Mouse (Mus musculus) neural tube, embryonic 15.5 days (tissue): ENCODE results near the gene Slc24a1. TPM values are rescaled to one million over a fixed set of nuclear protein-coding genes. Genes with fewer than 3 reads are reported as not detected.
"Not testable (repeated sequence)": the region's sequence is repeated elsewhere in the genome, so short reads cannot be mapped to it uniquely, and the experiment has no call there.

Experiments used
- ATAC-seq: fragments of 200-750 bp; cut with Nextera tagmentation; 2 replicates; pipeline ENCODE4 v1.8.0; 2017; ENCODE audit warnings: mild to moderate bottlenecking, moderate TSS enrichment, moderate library complexity; ENCODE audit not compliant: low FRiP score
- H3K27ac ChIP-seq: fragments of 300-500 bp; sonication (generic); replicated peaks from 2 replicates; pipeline ENCODE4 v1.5.1; 2015; ENCODE audit warnings: mild to moderate bottlenecking, inconsistent platforms
- H3K27me3 ChIP-seq: fragments of 300-500 bp; sonication (generic); replicated peaks from 2 replicates; pipeline ENCODE4 v1.6.1; 2015; ENCODE audit warnings: inconsistent platforms
- H3K36me3 ChIP-seq: fragments of 300-500 bp; sonication (generic); 2 replicates; pipeline ENCODE4 v1.6.1; 2015; ENCODE audit warnings: inconsistent platforms
- H3K4me1 ChIP-seq: fragments of 300-500 bp; sonication (generic); 2 replicates; pipeline ENCODE4 v1.6.1; 2015; ENCODE audit warnings: inconsistent platforms
- H3K4me2 ChIP-seq: fragments of 300-500 bp; sonication (generic); 2 replicates; pipeline ENCODE4 v1.6.1; 2015; ENCODE audit warnings: inconsistent platforms, mild to moderate bottlenecking, moderate library complexity
- H3K4me3 ChIP-seq: fragments of 300-500 bp; sonication (generic); replicated peaks from 2 replicates; pipeline ENCODE4 v1.5.1; 2015; ENCODE audit warnings: mild to moderate bottlenecking, inconsistent platforms
- H3K9ac ChIP-seq: fragments of 300-500 bp; sonication (generic); replicated peaks from 2 replicates; pipeline ENCODE4 v1.6.1; 2015; ENCODE audit warnings: mild to moderate bottlenecking, inconsistent platforms
- H3K9me3 ChIP-seq: fragments of 300-500 bp; sonication (generic); replicated peaks from 2 replicates; pipeline ENCODE4 v1.6.1; 2016; ENCODE audit warnings: inconsistent platforms
- WGBS: fragments of 180-500 bp; shearing (Covaris S2); methylation state at CpG from one replicate; pipeline ENCODE4 v1.1.7; 2015; ENCODE audit warnings: mixed read lengths; 5-methylcytosine and 5-hydroxymethylcytosine counted together
- polyA plus RNA-seq: library from polyadenylated mRNA; unstranded; fragments of >200 nt; fragmentation: Nextera tagmentation; extraction: Ambion mirVana; gene quantifications from 2 replicates; pipeline ENCODE4 v1.2.1, GENCODE M21; 2015

The Slc24a1 gene
- 0.05 and 0.06 TPM in 2 replicates for polyA plus RNA-seq

DNA sequence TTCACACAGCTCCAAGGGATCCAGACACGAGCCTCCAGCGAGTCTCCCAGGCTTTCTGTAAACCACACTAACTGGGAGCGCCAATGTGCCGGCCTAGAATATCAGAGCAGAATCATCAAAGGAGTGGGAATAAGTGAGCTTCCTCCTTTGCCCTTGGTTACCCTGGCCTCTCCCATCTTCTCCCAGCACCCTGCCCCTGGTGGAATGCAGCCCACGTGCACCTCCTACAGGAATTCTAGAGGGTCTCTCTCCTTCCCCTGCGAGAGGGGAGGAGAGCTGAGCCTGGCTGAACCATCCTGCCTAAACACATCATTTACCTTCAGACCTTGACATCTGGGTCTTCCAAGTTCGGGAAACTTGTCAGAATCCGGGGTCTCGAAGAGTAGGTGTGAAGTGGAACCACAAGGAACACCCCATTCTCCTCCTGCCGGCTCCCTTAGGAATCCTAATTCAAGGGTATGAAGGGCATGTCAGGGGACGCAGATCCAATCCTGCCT is at the start of gene Slc24a1:
TSS of gene Slc24a1 (minus strand) at position 447 of the 497 bp plus-strand sequence.
- Histone ChIP-seq H3K4me1 (no peaks in the 10 kb centered on the region), H3K4me3 (no peak within 1 kb of the TSS), H3K9me3 (no peaks in the 10 kb centered on the region), H3K27ac (no peak within 1 kb of the TSS), H3K4me2 (no peak within 1 kb of the TSS), H3K36me3 (no peaks in the 10 kb centered on the region), H3K9ac (no peak within 1 kb of the TSS), H3K27me3 (peaks cover 8% of the 10 kb centered on the region; the same call in 1 of the 2 replicates)
- ATAC-seq: no peak
- 45% methylated on average over 11 of the region's 11 CpGs for WGBS

DNA sequence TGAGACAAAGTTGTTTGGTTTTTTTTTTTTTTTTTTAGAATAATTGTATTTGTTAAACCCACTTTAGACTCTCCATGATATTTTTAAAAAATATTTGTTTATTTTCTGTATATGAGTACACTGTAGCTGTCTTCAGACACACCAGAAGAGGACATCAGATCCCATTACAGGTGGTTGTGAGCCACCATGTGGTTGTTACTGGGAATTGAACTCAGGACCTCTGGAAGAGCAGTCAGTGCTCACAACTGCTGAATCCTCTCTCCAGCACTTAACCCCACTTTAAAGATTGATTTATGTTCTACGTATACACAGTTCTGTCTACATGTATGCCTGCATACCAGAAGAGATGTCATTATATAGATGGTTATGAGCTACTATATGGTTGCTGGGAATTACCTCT is 44.1 kb upstream of the Slc24a1 start:
- H3K36me3 ChIP-seq: peaks cover 75% of the 10 kb centered on the region
- not testable (repeated sequence) for H3K27ac ChIP-seq, H3K4me1 ChIP-seq, H3K9ac ChIP-seq, H3K4me2 ChIP-seq, ATAC-seq, H3K4me3 ChIP-seq, H3K27me3 ChIP-seq, H3K9me3 ChIP-seq
- WGBS: 89% methylated on average over 1 of the region's 1 CpGs

DNA sequence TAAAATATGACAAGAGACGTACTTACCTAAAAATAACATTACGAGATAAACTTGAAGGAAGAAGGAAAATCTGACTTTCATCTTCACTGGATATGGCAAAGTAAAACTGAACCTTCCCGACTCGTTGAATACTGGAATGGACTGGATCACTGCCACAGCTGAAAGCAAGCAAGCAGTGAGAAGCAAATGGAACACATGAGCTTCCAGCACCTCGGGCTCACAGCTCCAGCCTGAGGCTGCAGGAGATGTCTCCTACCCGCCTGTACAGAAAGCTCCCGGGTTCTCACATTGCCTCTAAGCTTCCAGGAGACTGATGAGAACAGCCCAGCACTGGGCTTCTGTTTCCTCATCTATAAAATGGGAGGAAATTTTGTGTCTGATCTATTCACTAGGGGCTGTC is 38.9 kb upstream of the Slc24a1 start:
- no peaks in the 10 kb centered on the region for H3K9me3 ChIP-seq
- H3K36me3 ChIP-seq: peaks cover 84% of the 10 kb centered on the region
- no peak for ATAC-seq
- H3K27me3 ChIP-seq: no peaks in the 10 kb centered on the region
- no peak overlapping the region for H3K4me2 ChIP-seq
- no peak overlapping the region for H3K4me3 ChIP-seq
- no peak overlapping the region for H3K9ac ChIP-seq
- WGBS: 90% methylated on average over 7 of the region's 7 CpGs
- H3K27ac ChIP-seq: no peak overlapping the region
- H3K4me1 ChIP-seq: no peaks in the 10 kb centered on the region

DNA sequence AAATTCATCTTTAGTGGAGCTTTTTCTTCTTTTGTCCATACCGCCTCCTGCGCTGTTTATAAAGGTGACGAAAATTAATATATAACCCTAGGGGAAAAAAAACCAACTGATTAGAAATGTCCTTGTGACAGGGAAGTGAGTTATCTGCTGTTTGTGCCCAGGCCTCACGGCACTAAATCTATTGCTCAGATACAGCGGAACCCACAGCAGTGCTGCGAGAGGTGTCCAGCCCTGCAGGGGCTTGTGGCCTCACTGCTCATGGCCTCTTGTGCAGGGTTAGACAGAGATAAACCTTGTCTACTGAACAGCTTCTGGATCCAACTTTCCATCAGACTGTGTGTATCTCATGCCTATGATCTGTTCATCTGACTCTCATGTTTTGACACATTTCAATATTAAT is 37.0 kb upstream of the Slc24a1 start:
- ATAC-seq: no peak
- H3K4me1 ChIP-seq: no peaks in the 10 kb centered on the region
- no peaks in the 10 kb centered on the region for H3K9me3 ChIP-seq
- H3K36me3 ChIP-seq: peaks cover 87% of the 10 kb centered on the region
- WGBS: 93% methylated on average over 6 of the region's 6 CpGs
- H3K27ac ChIP-seq: no peak overlapping the region
- H3K27me3 ChIP-seq: no peaks in the 10 kb centered on the region
- no peak overlapping the region for H3K4me3 ChIP-seq
- H3K4me2 ChIP-seq: no peak overlapping the region
- H3K9ac ChIP-seq: no peak overlapping the region

DNA sequence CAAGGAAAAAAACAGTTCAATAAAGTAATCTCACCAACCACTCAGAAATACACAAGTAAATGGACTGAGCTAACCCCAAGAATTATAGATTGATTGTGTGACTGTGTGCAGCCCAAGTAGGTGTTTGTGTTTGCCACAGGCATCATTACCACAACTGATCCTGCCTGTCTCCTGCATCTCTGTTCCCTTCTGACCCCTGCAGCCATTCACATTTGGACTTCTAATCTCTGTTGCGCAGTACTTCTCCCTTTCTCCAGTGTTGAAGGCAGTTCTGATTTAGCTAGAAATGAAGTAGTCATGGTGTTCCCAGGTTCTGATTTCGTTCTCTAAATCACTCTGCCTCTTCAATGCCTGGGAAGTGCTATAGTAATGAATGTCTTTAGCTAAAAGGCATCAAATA is 36.2 kb upstream of the Slc24a1 start:
- Histone ChIP-seq H3K9ac (no peak overlapping the region), H3K27me3 (no peaks in the 10 kb centered on the region), H3K4me1 (no peaks in the 10 kb centered on the region), H3K9me3 (no peaks in the 10 kb centered on the region), H3K27ac (no peak overlapping the region), H3K4me3 (no peak overlapping the region), H3K4me2 (no peak overlapping the region), H3K36me3 (peaks cover 88% of the 10 kb centered on the region)
- no peak for ATAC-seq
- WGBS: 97% methylated on average over 2 of the region's 2 CpGs

DNA sequence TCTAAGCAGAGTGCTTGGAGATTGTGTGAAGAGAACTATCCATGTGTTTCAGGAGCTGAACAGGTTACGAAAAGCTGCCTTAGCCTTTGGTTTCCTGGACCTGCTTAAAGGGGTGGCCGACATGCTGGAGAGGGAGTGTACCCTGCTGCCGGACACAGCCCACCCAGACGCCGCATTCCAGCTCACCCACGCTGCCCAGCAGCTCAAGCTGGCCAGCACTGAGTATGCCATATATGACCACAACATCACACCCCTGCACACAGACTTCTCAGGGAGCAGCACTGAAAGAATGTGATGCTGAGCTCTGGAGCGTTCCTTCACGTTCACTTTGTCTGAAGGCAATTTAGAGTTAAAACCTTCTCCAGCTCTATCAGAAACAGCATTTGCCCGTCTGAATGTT is 34.4 kb upstream of the Slc24a1 start:
- Histone ChIP-seq H3K4me3 (no peak overlapping the region), H3K4me2 (no peak overlapping the region), H3K36me3 (peaks cover 91% of the 10 kb centered on the region), H3K9me3 (no peaks in the 10 kb centered on the region), H3K27me3 (no peaks in the 10 kb centered on the region), H3K4me1 (no peaks in the 10 kb centered on the region), H3K9ac (no peak overlapping the region), H3K27ac (no peak overlapping the region)
- WGBS: 93% methylated on average over 9 of the region's 9 CpGs
- no peak for ATAC-seq

DNA sequence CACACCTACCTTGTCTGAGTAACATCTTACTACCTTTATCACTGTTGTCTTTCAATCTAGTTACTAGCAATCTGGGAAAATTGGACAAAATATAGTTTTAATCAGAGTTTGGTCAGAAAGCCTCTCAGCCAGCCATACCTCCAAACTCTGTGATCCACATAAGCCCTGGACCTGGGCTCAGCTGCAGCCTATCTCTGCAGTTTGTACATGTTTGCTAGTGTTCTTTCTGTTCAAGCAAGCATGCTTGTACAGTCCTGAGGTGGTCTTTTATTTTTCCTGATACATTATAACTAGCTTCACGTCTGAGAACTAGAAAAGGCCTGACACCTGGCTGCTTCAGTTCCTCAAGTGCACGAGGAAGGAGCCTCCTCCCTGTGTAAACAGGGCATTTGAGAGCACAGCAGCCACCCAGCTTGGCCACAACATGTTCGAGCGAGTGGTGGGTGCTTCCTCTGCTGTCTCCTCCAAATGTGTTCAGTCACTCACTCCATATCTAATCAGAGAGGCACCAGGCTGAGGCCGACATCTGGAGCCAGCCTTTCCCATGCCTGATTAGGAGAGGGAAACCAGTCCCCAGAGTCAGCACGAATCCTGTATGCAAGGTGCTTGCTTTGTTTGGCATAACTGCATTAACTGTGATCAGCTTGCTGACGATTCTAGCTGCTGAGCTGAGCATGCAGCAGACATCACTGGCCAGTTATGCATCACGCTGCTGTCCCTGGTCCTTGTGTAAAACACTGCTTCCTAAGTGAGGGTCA is 33.8 kb upstream of the Slc24a1 start:
- ATAC-seq: no peak
- Histone ChIP-seq H3K4me1 (no peaks in the 10 kb centered on the region), H3K9me3 (no peaks in the 10 kb centered on the region), H3K9ac (no peak overlapping the region), H3K27me3 (no peaks in the 10 kb centered on the region), H3K4me2 (no peak overlapping the region), H3K27ac (no peak overlapping the region), H3K36me3 (peaks cover 91% of the 10 kb centered on the region), H3K4me3 (no peak overlapping the region)
- 80% methylated on average over 8 of the region's 8 CpGs for WGBS

DNA sequence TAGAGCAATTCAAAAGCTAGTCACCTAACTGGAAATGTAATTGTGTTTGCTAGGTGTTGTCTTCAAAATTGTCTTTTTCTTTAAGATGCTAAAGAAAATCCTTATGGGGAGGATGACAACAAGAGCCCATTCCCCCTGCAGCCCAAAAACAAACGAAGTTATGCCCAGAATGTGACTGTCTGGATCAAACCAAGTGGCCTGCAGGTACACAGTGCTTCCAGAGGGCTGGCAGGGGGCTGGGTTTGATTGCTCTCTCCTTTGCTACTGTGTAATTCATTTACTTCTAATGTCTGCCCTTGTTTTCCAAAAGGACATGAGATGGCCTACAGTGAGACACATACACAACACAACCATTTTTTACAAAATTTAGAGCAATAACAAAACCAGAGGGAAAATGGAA is 30.5 kb upstream of the Slc24a1 start:
- Histone ChIP-seq H3K27me3 (no peaks in the 10 kb centered on the region), H3K4me3 (no peak overlapping the region), H3K9ac (no peak overlapping the region), H3K4me1 (no peaks in the 10 kb centered on the region), H3K36me3 (peaks cover 92% of the 10 kb centered on the region), H3K27ac (no peak overlapping the region), H3K4me2 (no peak overlapping the region), H3K9me3 (no peaks in the 10 kb centered on the region)
- 73% methylated on average over 1 of the region's 1 CpGs for WGBS
- ATAC-seq: no peak

DNA sequence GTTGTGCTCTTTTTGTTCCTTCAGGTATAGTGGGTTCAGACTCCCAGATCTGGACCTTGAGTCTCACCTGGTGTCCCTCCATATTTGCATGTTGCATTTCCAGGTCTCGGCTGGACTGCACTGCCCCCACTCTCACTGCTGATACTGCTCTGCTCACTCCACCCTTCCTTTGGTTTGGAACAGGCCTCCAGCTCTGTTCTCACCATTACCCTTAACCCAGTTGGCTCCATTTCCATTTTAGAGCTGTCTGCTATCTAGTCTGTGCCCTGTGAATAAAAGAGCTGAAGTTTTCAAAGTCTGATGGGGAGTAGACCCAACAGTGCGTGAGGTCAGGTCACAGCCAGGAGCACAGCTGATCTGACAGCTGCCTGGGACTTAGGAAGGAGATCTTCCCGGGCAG is 29.1 kb upstream of the Slc24a1 start:
- Histone ChIP-seq H3K4me3 (no peak overlapping the region), H3K4me2 (no peak overlapping the region), H3K27ac (no peak overlapping the region), H3K9ac (no peak overlapping the region), H3K9me3 (no peaks in the 10 kb centered on the region), H3K36me3 (peaks cover 92% of the 10 kb centered on the region), H3K27me3 (no peaks in the 10 kb centered on the region), H3K4me1 (no peaks in the 10 kb centered on the region)
- no peak for ATAC-seq
- WGBS: 89% methylated on average over 3 of the region's 3 CpGs

DNA sequence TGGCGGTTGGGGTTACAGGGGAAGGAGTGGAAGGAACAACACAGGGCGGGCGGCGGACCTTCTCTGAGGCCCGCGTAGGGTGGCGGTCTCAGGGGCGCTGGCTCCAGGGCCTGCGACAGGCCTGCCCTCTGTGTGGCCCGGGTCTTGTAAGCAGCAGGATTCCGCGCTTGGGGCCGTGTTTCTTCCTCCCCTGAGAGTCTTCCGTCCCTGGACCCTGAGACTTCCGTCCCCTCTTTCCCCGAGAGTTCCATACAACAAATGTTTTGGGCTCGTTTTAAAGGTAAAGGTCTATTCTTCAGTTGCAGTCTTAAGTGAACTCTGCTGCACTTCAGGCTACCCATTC is 9.5 kb upstream of the Slc24a1 start:
- peak overlapping the region; percentile 85 for H3K4me2 ChIP-seq
- no peaks in the 10 kb centered on the region for H3K9me3 ChIP-seq
- WGBS: 0% methylated on average over 15 of the region's 17 CpGs
- ATAC-seq: peak; percentile 77; the same call in 1 of the 2 replicates
- H3K4me3 ChIP-seq: peak overlapping the region; percentile 90
- peak overlapping the region; percentile 94 for H3K9ac ChIP-seq
- no peaks in the 10 kb centered on the region for H3K27me3 ChIP-seq
- peak overlapping the region; percentile 93 for H3K27ac ChIP-seq
- peaks cover 21% of the 10 kb centered on the region for H3K36me3 ChIP-seq
- H3K4me1 ChIP-seq: peaks cover 21% of the 10 kb centered on the region

DNA sequence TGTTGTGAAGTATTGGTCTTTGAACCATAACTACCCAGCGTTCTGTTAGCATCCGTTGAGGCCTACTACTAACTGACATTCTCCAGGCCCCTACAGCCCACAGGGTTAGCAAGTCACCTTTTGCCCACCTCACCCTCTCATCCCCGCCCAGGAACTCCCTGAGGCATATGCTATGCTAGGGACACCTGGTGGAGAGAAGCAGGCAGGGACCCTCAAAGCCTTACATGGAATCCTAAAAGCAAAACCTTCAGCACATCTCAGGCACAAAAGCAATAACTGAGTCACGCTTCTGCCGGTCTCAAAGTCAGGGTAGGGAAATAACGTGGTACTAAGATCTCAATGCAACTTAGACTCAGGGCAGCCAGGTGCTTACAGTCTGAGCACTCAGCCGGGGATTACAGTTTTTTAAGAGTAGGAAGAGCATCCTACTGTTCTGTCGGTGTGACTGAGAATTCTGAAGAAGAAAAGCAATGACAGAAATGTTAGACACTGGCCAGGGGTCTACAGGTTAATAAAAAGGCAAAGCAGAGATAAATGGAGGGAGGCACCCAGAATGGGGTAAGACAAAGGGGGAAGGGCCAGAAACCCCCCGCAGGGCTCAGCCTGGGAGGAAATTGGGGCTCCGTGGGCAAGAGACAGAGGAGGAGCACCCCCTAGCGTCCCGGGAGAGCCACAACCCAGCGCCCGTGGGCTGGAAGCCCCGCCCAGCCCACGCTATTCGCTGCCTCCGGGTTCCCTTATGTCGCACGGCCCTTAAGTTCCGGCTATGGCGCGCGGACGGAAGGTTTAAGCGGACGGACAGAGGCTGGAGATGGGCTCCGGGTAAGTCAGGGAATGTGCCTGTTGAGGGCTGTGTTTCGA is 8.9 kb upstream of the Slc24a1 start, which contains the start of gene Ints14:
TSS of gene Ints14 (plus strand) at position 789 of the 861 bp plus-strand sequence.
- H3K4me2 ChIP-seq: peak within 1 kb of the TSS; percentile 85
- H3K9ac ChIP-seq: peak within 1 kb of the TSS; percentile 94
- H3K27ac ChIP-seq: peak within 1 kb of the TSS; percentile 93
- H3K27me3 ChIP-seq: no peaks in the 10 kb centered on the region
- H3K9me3 ChIP-seq: no peaks in the 10 kb centered on the region
- H3K4me1 ChIP-seq: peaks cover 21% of the 10 kb centered on the region
- ATAC-seq: peak; percentile 98
- peak within 1 kb of the TSS; percentile 90 for H3K4me3 ChIP-seq
- H3K36me3 ChIP-seq: peaks cover 15% of the 10 kb centered on the region
- WGBS: 4% methylated on average over 29 of the region's 29 CpGs

DNA sequence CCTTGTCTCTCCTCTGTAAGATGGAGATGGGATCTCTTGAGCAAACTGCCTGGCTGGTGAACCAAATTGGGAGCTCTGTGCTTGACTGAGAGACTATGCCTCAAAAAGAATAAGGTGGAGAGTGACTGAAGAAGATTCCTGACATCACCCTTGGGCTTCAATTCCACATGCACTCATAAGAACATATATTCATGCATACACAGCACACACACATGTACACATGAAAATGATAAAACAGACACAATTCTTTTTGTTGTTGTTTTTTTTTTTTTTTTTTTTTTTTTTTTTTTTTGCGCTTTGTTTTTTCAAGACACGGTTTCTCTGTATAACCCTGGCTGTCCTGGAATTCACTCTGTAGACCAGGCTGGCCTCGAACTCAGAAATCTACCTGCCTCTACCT is 5.9 kb upstream of the Slc24a1 start:
- H3K9ac ChIP-seq: no peak overlapping the region
- H3K4me3 ChIP-seq: no peak overlapping the region
- 92% methylated on average over 3 of the region's 3 CpGs for WGBS
- no peaks in the 10 kb centered on the region for H3K9me3 ChIP-seq
- ATAC-seq: no peak
- H3K27me3 ChIP-seq: peaks cover 8% of the 10 kb centered on the region; the same call in 1 of the 2 replicates
- H3K4me2 ChIP-seq: no peak overlapping the region
- peaks cover 17% of the 10 kb centered on the region for H3K4me1 ChIP-seq
- H3K36me3 ChIP-seq: no peaks in the 10 kb centered on the region
- no peak overlapping the region for H3K27ac ChIP-seq
